Mouse (Mus musculus) MEL (cell line): ENCODE data around the gene Slu7. TPM values are rescaled to one million over a fixed set of nuclear protein-coding genes. Genes with fewer than 3 reads are reported as not detected.

Experiments
- DNase-seq: peaks from one replicate; pipeline ENCODE4 v3.0.0; 2011; ENCODE audit warnings: low read depth, low spot score
- H3K27ac ChIP-seq: 2 replicates; pipeline ENCODE4 v1.5.1; 2012; ENCODE audit warnings: low read depth, mild to moderate bottlenecking, control low read depth, low read length, moderate library complexity; ENCODE audit not compliant: control insufficient read depth
- H3K27me3 ChIP-seq, 2 experiments: fragments of 150-350 bp in 1 of 2; sonication (generic) in 1 of 2; 2 replicates each; pipeline ENCODE4 v1.6.1; 2012; ENCODE audit warnings: low read length in 2 of 2, mild to moderate bottlenecking in 2 of 2, improper control_type of control experiment in 1 of 2, moderate library complexity in 1 of 2; ENCODE audit not compliant: insufficient read depth in 2 of 2, control insufficient read depth in 1 of 2
- H3K36me3 ChIP-seq, 2 experiments: 2 replicates each; pipeline ENCODE4 v1.6.1; 2012 to 2014; ENCODE audit warnings: low read length in 2 of 2, improper control_type of control experiment in 1 of 2, inconsistent platforms in 1 of 2, mild to moderate bottlenecking in 1 of 2; ENCODE audit not compliant: insufficient read depth in 2 of 2, control insufficient read depth in 1 of 2
- H3K4me1 ChIP-seq, 2 experiments: fragments of 150-350 bp in 1 of 2; sonication (generic) in 1 of 2; 2 replicates each; pipeline ENCODE4 v1.6.1; 2012; ENCODE audit warnings: low read length in 2 of 2, improper control_type of control experiment in 1 of 2, mild to moderate bottlenecking in 1 of 2; ENCODE audit not compliant: insufficient read depth in 2 of 2, control insufficient read depth in 1 of 2
- H3K4me3 ChIP-seq, 2 experiments: fragments of 150-350 bp in 1 of 2; sonication (generic) in 1 of 2; 2 replicates each; pipeline ENCODE4 v1.5.1; 2012; ENCODE audit warnings: low read depth in 2 of 2, low read length in 2 of 2, mild to moderate bottlenecking in 2 of 2, moderate library complexity in 2 of 2, control low read depth in 1 of 2, improper control_type of control experiment in 1 of 2; ENCODE audit not compliant: control insufficient read depth in 1 of 2, insufficient read depth in 1 of 2
- H3K79me2 ChIP-seq: 2 replicates; pipeline ENCODE4 v1.6.1; 2012; ENCODE audit warnings: mild to moderate bottlenecking, low read length, moderate library complexity; ENCODE audit not compliant: control insufficient read depth, poor library complexity, insufficient read depth
- H3K9ac ChIP-seq: 2 replicates; pipeline ENCODE4 v1.6.1; 2012; ENCODE audit warnings: low read depth, mild to moderate bottlenecking, control low read depth, low read length, moderate library complexity; ENCODE audit not compliant: control insufficient read depth, poor library complexity, severe bottlenecking
- H3K9me3 ChIP-seq: fragments of 150-350 bp; sonication (generic); replicated peaks from 2 replicates; pipeline ENCODE4 v1.6.1; 2012; ENCODE audit warnings: mild to moderate bottlenecking, low read length, improper control_type of control experiment, moderate library complexity; ENCODE audit not compliant: insufficient read depth
- BHLHE40 ChIP-seq: IDR thresholded peaks from 2 replicates; pipeline ENCODE4 v1.6.1; 2012; ENCODE audit warnings: low read depth, mild to moderate bottlenecking, inconsistent platforms, low read length, improper control_type of control experiment, borderline replicate concordance
- CHD1 ChIP-seq: IDR thresholded peaks from 2 replicates; pipeline ENCODE4 v1.6.1; 2012; ENCODE audit warnings: low read depth, mild to moderate bottlenecking, inconsistent platforms, low read length, improper control_type of control experiment
- CTCF ChIP-seq, 3 experiments: IDR thresholded peaks in 2 of 3; conservative IDR thresholded peaks in 1 of 3; 2 replicates each; pipeline ENCODE4 v1.5.1; 2011 to 2012; ENCODE audit warnings: low read length in 3 of 3, low read depth in 2 of 3, mild to moderate bottlenecking in 2 of 3, improper control_type of control experiment in 1 of 3, inconsistent platforms in 1 of 3, mixed read lengths in 1 of 3, moderate library complexity in 1 of 3; ENCODE audit not compliant: control insufficient read depth in 1 of 3, insufficient read depth in 1 of 3, poor library complexity in 1 of 3, severe bottlenecking in 1 of 3
- EP300 ChIP-seq, 2 experiments: IDR thresholded peaks; 2 replicates each; pipeline ENCODE4 v1.6.1; 2011; ENCODE audit warnings: improper control_type of control experiment in 2 of 2, low read length in 2 of 2, low read depth in 1 of 2, mild to moderate bottlenecking in 1 of 2
- GABPA ChIP-seq: IDR thresholded peaks from 2 replicates; pipeline ENCODE4 v1.6.1; 2012; ENCODE audit warnings: low read depth, mild to moderate bottlenecking, inconsistent platforms, low read length, improper control_type of control experiment, moderate library complexity
- GATA1 ChIP-seq: IDR thresholded peaks from 2 replicates; pipeline ENCODE4 v1.6.1; 2011; ENCODE audit warnings: low read depth, low read length, improper control_type of control experiment
- JUND ChIP-seq: IDR thresholded peaks from 2 replicates; pipeline ENCODE4 v1.6.1; 2011; ENCODE audit warnings: low read depth, mild to moderate bottlenecking, improper control_type of control experiment, low read length
- MAZ ChIP-seq: IDR thresholded peaks from 2 replicates; pipeline ENCODE4 v1.6.1; 2012; ENCODE audit warnings: low read depth, mild to moderate bottlenecking, inconsistent platforms, low read length, improper control_type of control experiment
- MYC ChIP-seq: IDR thresholded peaks from 2 replicates; pipeline ENCODE4 v1.6.1; 2011; ENCODE audit warnings: low read depth, mild to moderate bottlenecking, low read length, improper control_type of control experiment, moderate library complexity
- TAL1 ChIP-seq: IDR thresholded peaks from 2 replicates; pipeline ENCODE4 v1.6.1; 2012; ENCODE audit warnings: mild to moderate bottlenecking, inconsistent platforms, low read length, moderate library complexity, mixed read lengths
- TBP ChIP-seq: IDR thresholded peaks from 2 replicates; pipeline ENCODE4 v1.8.0; 2011; ENCODE audit warnings: low read depth, low read length, improper control_type of control experiment
- USF2 ChIP-seq, 2 experiments: IDR thresholded peaks; 2 replicates each; pipeline ENCODE4 v1.6.1; 2011 to 2012; ENCODE audit warnings: improper control_type of control experiment in 2 of 2, low read length in 2 of 2, borderline replicate concordance in 1 of 2, inconsistent platforms in 1 of 2, low read depth in 1 of 2, mild to moderate bottlenecking in 1 of 2; ENCODE audit not compliant: insufficient read depth in 1 of 2
- ZNF384 ChIP-seq: IDR thresholded peaks from 2 replicates; pipeline ENCODE4 v1.6.1; 2012; ENCODE audit warnings: low read depth, mild to moderate bottlenecking, inconsistent platforms, low read length, improper control_type of control experiment
- polyA plus RNA-seq, 2 experiments: library from polyadenylated mRNA; stranded (reverse) in 1 of 2; unstranded in 1 of 2; fragments of >175 nt in 1 of 2; fragments of >200 nt in 1 of 2; gene quantifications; 2 replicates each; pipeline versions ENCODE4 v1.2.1 to v1.2.4; 2012; ENCODE audit warnings: low replicate concordance in 2 of 2, low read depth in 1 of 2; ENCODE audit not compliant: insufficient read length in 2 of 2, insufficient read depth in 1 of 2, missing spikeins in 1 of 2
- total RNA-seq: library from RNA; depleted of rRNA; stranded (reverse); fragments of 300-350 nt; gene quantifications from 2 replicates; pipeline ENCODE4 v1.2.3, GENCODE M21; 2012

Slu7 gene
- total and polyA plus RNA-seq, 3 experiments = 41.6 to 149 (median 46.0) TPM

DNA sequence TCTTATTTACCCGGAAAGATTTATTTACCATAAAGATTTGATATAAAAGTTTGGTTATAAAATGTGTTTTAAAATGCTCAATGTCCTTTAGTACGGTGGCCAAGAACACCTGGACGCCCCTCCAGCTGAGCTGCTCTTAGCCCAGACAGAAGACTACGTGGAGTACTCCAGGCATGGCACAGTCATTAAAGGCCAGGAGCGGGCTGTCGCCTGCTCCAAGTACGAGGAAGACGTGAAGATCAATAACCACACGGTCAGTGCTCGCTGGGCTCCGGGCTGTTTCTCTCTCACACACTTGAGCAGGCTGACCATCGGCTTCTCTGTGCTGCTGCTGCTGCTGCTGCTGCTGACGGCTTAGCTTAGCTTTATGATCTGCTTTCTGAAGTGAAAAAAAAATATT lies 9.6 kb downstream of the Slu7 start:
- no peaks in the 10 kb centered on the region for H3K79me2 ChIP-seq
- no peak overlapping the region for H3K27ac ChIP-seq
- H3K9me3 ChIP-seq = no peaks in the 10 kb centered on the region
- TF ChIP-seq USF2 (IDR thresholded peaks at IDR 0.05; ENCODE audit: borderline replicate concordance in 1 of 2, insufficient read depth in 1 of 2, low read depth in 1 of 2, low read length in 2 of 2) = no peak
- no peak for TF ChIP-seq TAL1
- no peak for TF ChIP-seq ZNF384
- peaks cover 0 to 26% of the 10 kb centered on the region in 2 experiments; a peak in 2 of 4 replicates for H3K36me3 ChIP-seq
- no peak overlapping the region for H3K4me3 ChIP-seq
- H3K27me3 ChIP-seq = no peaks in the 10 kb centered on the region
- DNase-seq = no peak
- H3K4me1 ChIP-seq = no peaks in the 10 kb centered on the region
- no peak overlapping the region for H3K9ac ChIP-seq

DNA sequence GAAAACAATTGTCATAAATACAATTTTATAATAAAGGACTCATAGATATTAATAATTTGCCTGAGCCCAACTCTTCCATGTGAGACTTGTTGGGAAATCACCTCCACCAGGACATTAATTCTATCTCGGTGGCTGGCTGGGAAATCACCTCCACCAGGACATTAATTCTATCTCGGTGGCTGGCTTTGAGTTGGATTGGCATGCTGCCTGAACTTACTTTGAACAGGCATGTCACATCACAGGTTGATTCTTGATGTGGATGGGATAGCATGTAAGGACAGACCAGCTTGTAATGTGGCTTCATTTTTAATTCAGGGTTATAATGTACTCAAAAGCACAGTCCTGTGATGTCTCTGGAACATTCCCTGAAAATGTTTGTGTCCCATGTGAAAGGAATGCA lies 16.4 kb downstream of the Slu7 start:
- TF ChIP-seq GABPA = no peak
- no peak for TF ChIP-seq MYC
- no peak for TF ChIP-seq MAZ
- no peak for TF ChIP-seq CTCF (IDR thresholded peaks at IDR 0.05 in 2 of 3, conservative IDR thresholded peaks at IDR 0.05 in 1 of 3; ENCODE audit: control insufficient read depth in 1 of 3, insufficient read depth in 1 of 3, low read depth in 2 of 3, low read length in 3 of 3, poor library complexity in 1 of 3, severe bottlenecking in 1 of 3)
- no peak for TF ChIP-seq CHD1
- TF ChIP-seq GATA1 = no peak
- TF ChIP-seq TBP = no peak
- TF ChIP-seq TAL1 = no peak
- Histone ChIP-seq H3K4me1 (peaks cover 6 to 10% of the 10 kb centered on the region in 2 experiments; a peak in 3 of 4 replicates), H3K27me3 (no peaks in the 10 kb centered on the region), H3K9me3 (no peaks in the 10 kb centered on the region), H3K4me3 (no peak overlapping the region), H3K27ac (no peak overlapping the region), H3K9ac (no peak overlapping the region), H3K36me3 (peaks cover 3 to 10% of the 10 kb centered on the region in 2 experiments), H3K79me2 (no peaks in the 10 kb centered on the region)
- DNase-seq = no peak

DNA sequence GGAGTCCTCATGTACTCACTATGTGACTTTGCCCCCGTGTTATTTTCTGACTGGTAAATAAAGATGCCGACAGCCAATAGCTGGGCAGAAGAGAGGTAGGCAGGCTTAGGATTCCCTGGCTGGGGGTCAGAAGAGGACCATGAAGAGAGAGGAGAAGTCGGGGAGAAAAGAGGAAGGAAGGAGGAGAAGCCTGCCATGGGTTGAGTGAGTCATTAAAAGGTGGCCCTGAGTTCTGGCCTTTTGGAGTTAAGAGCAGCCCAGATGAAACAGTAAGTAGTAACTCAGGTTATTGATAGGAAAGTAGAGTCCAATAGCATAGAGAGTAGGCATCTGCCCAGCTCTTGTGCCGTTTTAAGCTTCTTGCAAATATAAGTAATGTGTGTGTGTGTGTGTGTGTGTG lies 17.8 kb downstream of the Slu7 start:
- H3K27me3 ChIP-seq = no peaks in the 10 kb centered on the region
- H3K9ac ChIP-seq = peak overlapping the region; percentile 4; the same call in 1 of the 2 replicates
- no peak for TF ChIP-seq BHLHE40
- peak; percentile 63; the same call in 1 of the 2 replicates for TF ChIP-seq JUND
- peak in 1 of 2 experiments; percentile 43; a peak in 2 of 4 replicates for TF ChIP-seq EP300 (IDR thresholded peaks at IDR 0.05; ENCODE audit: low read depth in 1 of 2, low read length in 2 of 2)
- peaks cover 6 to 10% of the 10 kb centered on the region in 2 experiments; a peak in 3 of 4 replicates for H3K4me1 ChIP-seq
- H3K27ac ChIP-seq = no peak overlapping the region
- no peak overlapping the region for H3K4me3 ChIP-seq
- peaks cover 3 to 10% of the 10 kb centered on the region in 2 experiments for H3K36me3 ChIP-seq
- DNase-seq = peak; percentile 84
- no peaks in the 10 kb centered on the region for H3K9me3 ChIP-seq
- no peaks in the 10 kb centered on the region for H3K79me2 ChIP-seq
